Mouse (Mus musculus) midbrain, embryonic 13.5 days (tissue): ENCODE data around the gene Polr2a. TPM values are rescaled to one million over a fixed set of nuclear protein-coding genes. Genes with fewer than 3 reads are reported as not detected.

Source experiments
- ATAC-seq: fragments of 200-750 bp; cut with Nextera tagmentation; 2 replicates; pipeline ENCODE4 v1.8.0; 2017; ENCODE audit warnings: mild to moderate bottlenecking, moderate TSS enrichment, moderate library complexity
- H3K27ac ChIP-seq: fragments of 300-500 bp; sonication (generic); 2 replicates; pipeline ENCODE4 v1.5.1; 2015; ENCODE audit warnings: inconsistent platforms, mild to moderate bottlenecking, moderate library complexity
- H3K27me3 ChIP-seq: fragments of 300-500 bp; sonication (generic); 2 replicates; pipeline ENCODE4 v1.6.1; 2015; ENCODE audit warnings: mild to moderate bottlenecking, inconsistent platforms
- H3K36me3 ChIP-seq: fragments of 300-500 bp; sonication (generic); 2 replicates; pipeline ENCODE4 v1.6.1; 2015; ENCODE audit warnings: mild to moderate bottlenecking, inconsistent platforms
- H3K4me1 ChIP-seq: fragments of 300-500 bp; sonication (generic); replicated peaks from 2 replicates; pipeline ENCODE4 v1.6.1; 2015; ENCODE audit warnings: inconsistent platforms
- H3K4me2 ChIP-seq: fragments of 300-500 bp; sonication (generic); replicated peaks from 2 replicates; pipeline ENCODE4 v1.6.1; 2015; ENCODE audit warnings: moderate library complexity, mild to moderate bottlenecking, inconsistent platforms
- H3K4me3 ChIP-seq: fragments of 300-500 bp; sonication (generic); replicated peaks from 2 replicates; pipeline ENCODE4 v1.5.1; 2015; ENCODE audit warnings: mild to moderate bottlenecking, inconsistent platforms
- H3K9ac ChIP-seq: fragments of 300-500 bp; sonication (generic); replicated peaks from 2 replicates; pipeline ENCODE4 v1.6.1; 2015; ENCODE audit warnings: mild to moderate bottlenecking, inconsistent platforms
- H3K9me3 ChIP-seq: fragments of 300-500 bp; sonication (generic); 2 replicates; pipeline ENCODE4 v1.6.1; 2016; ENCODE audit warnings: mild to moderate bottlenecking, inconsistent platforms
- WGBS: fragments of 180-500 bp; shearing (Covaris S2); methylation state at CpG from one replicate; pipeline ENCODE4 v1.1.7; 2015; 5-methylcytosine and 5-hydroxymethylcytosine counted together
- polyA plus RNA-seq: library from polyadenylated mRNA; unstranded; fragments of >200 nt; fragmentation: Nextera tagmentation; extraction: Ambion mirVana; gene quantifications from 2 replicates; pipeline ENCODE4 v1.2.1, GENCODE M21; 2015

Gene Polr2a
- polyA plus RNA-seq, 1 experiment from 2014 or later: 24.9 TPM

GRCm38 (mm10) chr11:69684128-69684745, 74.2 kb downstream of the Polr2a start:
- Histone ChIP-seq H3K4me1 (peaks cover 38% of the 10 kb centered on the region), H3K9me3 (no peaks in the 10 kb centered on the region), H3K36me3 (peaks cover 9% of the 10 kb centered on the region), H3K4me2 (no peak overlapping the region), H3K9ac (no peak overlapping the region), H3K27me3 (peaks cover 13% of the 10 kb centered on the region; the same call in 1 of the 2 replicates), H3K27ac (no peak overlapping the region), H3K4me3 (no peak overlapping the region)
- no peak for ATAC-seq
- 79% methylated on average over 12 of the region's 12 CpGs for WGBS

Other genes starting within 250 kb of the Polr2a start
- gene Dnah2, start 209.5 kb downstream of the Polr2a start, polyA plus RNA-seq: 2.2 and 2.7 TPM in 2 replicates
- 95.0 and 130 TPM in 2 replicates for gene Efnb3, start 198.4 kb downstream of the Polr2a start, polyA plus RNA-seq
- 24.5 and 26.9 TPM in 2 replicates for gene Wrap53, start 178.4 kb downstream of the Polr2a start, polyA plus RNA-seq
- 84.2 and 93.4 TPM in 2 replicates for gene Trp53, start 178.3 kb downstream of the Polr2a start, polyA plus RNA-seq
- 23.2 and 24.3 TPM in 2 replicates for gene Atp1b2, start 152.7 kb downstream of the Polr2a start, polyA plus RNA-seq
- gene Shbg, start 140.7 kb downstream of the Polr2a start, polyA plus RNA-seq: not detected in 2 replicates
- gene Sat2, start 136.6 kb downstream of the Polr2a start, polyA plus RNA-seq: 25.1 and 28.5 TPM in 2 replicates
- gene Fxr2, start 125.6 kb downstream of the Polr2a start, polyA plus RNA-seq: 40.5 and 52.4 TPM in 2 replicates
- gene Sox15, start 103.3 kb downstream of the Polr2a start, polyA plus RNA-seq: 0.31 TPM in 1 of 2 replicates, not detected in the other
- gene Mpdu1, start 96.0 kb downstream of the Polr2a start, polyA plus RNA-seq: 103 and 104 TPM in 2 replicates
- gene Cd68, start 92.5 kb downstream of the Polr2a start, polyA plus RNA-seq: 6.1 and 7.3 TPM in 2 replicates
- gene Eif4a1, start 86.2 kb downstream of the Polr2a start, polyA plus RNA-seq: 581 and 595 TPM in 2 replicates
- gene Senp3, start 76.6 kb downstream of the Polr2a start, polyA plus RNA-seq: 101 and 103 TPM in 2 replicates
- 0.36 TPM in 1 of 2 replicates, not detected in the other for gene Tnfsf13, start 72.9 kb downstream of the Polr2a start, polyA plus RNA-seq
- 0.98 and 1.2 TPM in 2 replicates for gene Tnfsf12, start 62.8 kb downstream of the Polr2a start, polyA plus RNA-seq
- gene Tnfsfm13, start 62.5 kb downstream of the Polr2a start, polyA plus RNA-seq: 0.64 and 1.2 TPM in 2 replicates
- gene Slc35g3, start 3.3 kb upstream of the Polr2a start, polyA plus RNA-seq: 0.31 TPM in 1 of 2 replicates, not detected in the other
- 2.9 and 3.2 TPM in 2 replicates for gene Zbtb4, start 7.3 kb upstream of the Polr2a start, polyA plus RNA-seq
- 0.83 and 0.85 TPM in 2 replicates for gene Chrnb1, start 37.3 kb upstream of the Polr2a start, polyA plus RNA-seq
- 3.4 and 4.4 TPM in 2 replicates for gene Fgf11, start 43.2 kb upstream of the Polr2a start, polyA plus RNA-seq
- gene Tmem102, start 47.0 kb upstream of the Polr2a start, polyA plus RNA-seq: 0.44 and 0.52 TPM in 2 replicates
- gene Gm39566, start 56.7 kb upstream of the Polr2a start, polyA plus RNA-seq: not detected in 2 replicates
- not detected in 2 replicates for gene Spem2, start 59.8 kb upstream of the Polr2a start, polyA plus RNA-seq
- gene Spem1, start 63.5 kb upstream of the Polr2a start, polyA plus RNA-seq: 0.51 and 0.64 TPM in 2 replicates
- 20.5 and 21.3 TPM in 2 replicates for gene Nlgn2, start 79.1 kb upstream of the Polr2a start, polyA plus RNA-seq
- gene Tmem256, start 79.9 kb upstream of the Polr2a start, polyA plus RNA-seq: 329 and 331 TPM in 2 replicates
- 55.0 and 56.3 TPM in 2 replicates for gene Plscr3, start 87.7 kb upstream of the Polr2a start, polyA plus RNA-seq
- 0.27 and 0.31 TPM in 2 replicates for gene Tnk1, start 100.1 kb upstream of the Polr2a start, polyA plus RNA-seq
- not detected in 2 replicates for gene Tmem95, start 119.4 kb upstream of the Polr2a start, polyA plus RNA-seq
- gene Kctd11, start 122.8 kb upstream of the Polr2a start, polyA plus RNA-seq: 1.3 and 1.7 TPM in 2 replicates
- 0.37 and 0.48 TPM in 2 replicates for gene Acap1, start 136.9 kb upstream of the Polr2a start, polyA plus RNA-seq
- gene 2810408A11Rik, start 142.3 kb upstream of the Polr2a start, polyA plus RNA-seq: 16.1 and 17.1 TPM in 2 replicates
- 18.6 and 19.8 TPM in 2 replicates for gene Neurl4, start 142.4 kb upstream of the Polr2a start, polyA plus RNA-seq
- 81.9 and 87.0 TPM in 2 replicates for gene Gps2, start 155.3 kb upstream of the Polr2a start, polyA plus RNA-seq
- 1,160 and 1,188 TPM in 2 replicates for gene Eif5a, start 163.3 kb upstream of the Polr2a start, polyA plus RNA-seq
- gene Ybx2, start 177.2 kb upstream of the Polr2a start, polyA plus RNA-seq: 3.9 and 4.2 TPM in 2 replicates
- gene Slc2a4, start 189.6 kb upstream of the Polr2a start, polyA plus RNA-seq: 4.3 and 4.4 TPM in 2 replicates
- gene Cldn7, start 206.1 kb upstream of the Polr2a start, polyA plus RNA-seq: 0.32 and 1.1 TPM in 2 replicates
- gene Ctdnep1, start 222.5 kb upstream of the Polr2a start, polyA plus RNA-seq: 22.9 and 23.8 TPM in 2 replicates
- gene Elp5, start 223.9 kb upstream of the Polr2a start, polyA plus RNA-seq: 156 and 158 TPM in 2 replicates
- 611 and 625 TPM in 2 replicates for gene Gabarap, start 232.5 kb upstream of the Polr2a start, polyA plus RNA-seq
- gene Phf23, start 237.1 kb upstream of the Polr2a start, polyA plus RNA-seq: 74.2 and 82.2 TPM in 2 replicates
- gene Dvl2, start 242.0 kb upstream of the Polr2a start, polyA plus RNA-seq: 27.6 and 35.4 TPM in 2 replicates